In genomic region chr11:69325628-69326407, GRCm38 (mm10) we compare ENCODE assay signal across 7 mouse cellular contexts. TPM values are rescaled to one million over a fixed set of nuclear protein-coding genes. Genes with fewer than 3 reads are reported as not detected.
DNase-seq lines count a peak whose midpoint lies in the region; ATAC-seq and TF ChIP-seq lines count a peak whose summit lies in the region.

TSS of gene Kcnab3 (plus strand) at chr11:69326258.

- peak within 1 kb of the TSS; percentile 33 for H3K4me3 ChIP-seq in limb, embryonic 11.5 days (ENCODE audit: low read depth, low read length)
- peak within 1 kb of the TSS; percentile 55 for H3K4me3 ChIP-seq in midbrain, embryonic 13.5 days (replicated peaks)
- peak within 1 kb of the TSS; percentile 60 for H3K4me3 ChIP-seq in small intestine, adult 2 months (ENCODE audit: low read depth, low read length)

- peak within 1 kb of the TSS; percentile 5; the same call in 1 of the 2 replicates for H3K9ac ChIP-seq in limb, embryonic 11.5 days (ENCODE audit: low read length)
- H3K9ac ChIP-seq in midbrain, embryonic 13.5 days (replicated peaks): peak within 1 kb of the TSS; percentile 75

- H3K4me1 ChIP-seq in limb, embryonic 11.5 days (ENCODE audit: control insufficient read depth, insufficient read depth, low read length): peaks cover 19% of the 10 kb centered on the region
- peaks cover 54% of the 10 kb centered on the region for H3K4me1 ChIP-seq in midbrain, embryonic 13.5 days (replicated peaks)
- peaks cover 10% of the 10 kb centered on the region for H3K4me1 ChIP-seq in small intestine, adult 2 months (ENCODE audit: control insufficient read depth, insufficient read depth, insufficient read length, low read length)

- H3K36me3 ChIP-seq in limb, embryonic 11.5 days (ENCODE audit: control insufficient read depth, insufficient read depth, low read length): no peaks in the 10 kb centered on the region
- no peaks in the 10 kb centered on the region for H3K36me3 ChIP-seq in midbrain, embryonic 13.5 days
- H3K36me3 ChIP-seq in small intestine, adult 2 months (ENCODE audit: control insufficient read depth, insufficient read depth, low read length): no peaks in the 10 kb centered on the region

- ATAC-seq in limb, embryonic 11.5 days (ENCODE audit: insufficient number of reproducible peaks, low FRiP score, low TSS enrichment, low read depth): no peak
- ATAC-seq in midbrain, embryonic 13.5 days: peak; percentile 27

- H3K4me2 ChIP-seq in limb, embryonic 11.5 days (ENCODE audit: low read depth, severe bottlenecking): peak within 1 kb of the TSS; percentile 72
- peak within 1 kb of the TSS; percentile 93 for H3K4me2 ChIP-seq in midbrain, embryonic 13.5 days (replicated peaks)

- H3K9me3 ChIP-seq in limb, embryonic 11.5 days (ENCODE audit: control insufficient read depth, low read length): no peaks in the 10 kb centered on the region
- no peaks in the 10 kb centered on the region for H3K9me3 ChIP-seq in midbrain, embryonic 13.5 days

- TF ChIP-seq POLR2A in small intestine, adult 2 months (IDR thresholded peaks at IDR 0.05; ENCODE audit: low read depth, low read length): no peak

- no peak within 1 kb of the TSS for H3K27ac ChIP-seq in limb, embryonic 11.5 days (replicated peaks; ENCODE audit: low read depth, low read length)
- H3K27ac ChIP-seq in midbrain, embryonic 13.5 days: peak within 1 kb of the TSS; percentile 20; the same call in 1 of the 2 replicates
- H3K27ac ChIP-seq in small intestine, adult 2 months (ENCODE audit: insufficient read depth, low read depth, low read length): peak within 1 kb of the TSS; percentile 34

- TF ChIP-seq CTCF in small intestine, adult 2 months (IDR thresholded peaks at IDR 0.05; ENCODE audit: extremely low read depth, insufficient read length, insufficient replicate concordance, low read depth, low read length): no peak

- peaks cover 15% of the 10 kb centered on the region for H3K27me3 ChIP-seq in limb, embryonic 11.5 days (ENCODE audit: control insufficient read depth, insufficient read depth, low read length)
- H3K27me3 ChIP-seq in midbrain, embryonic 13.5 days: peaks cover 33% of the 10 kb centered on the region
- H3K27me3 ChIP-seq in small intestine, adult 2 months (ENCODE audit: control insufficient read depth, insufficient read depth, low read length): peaks cover 9% of the 10 kb centered on the region

- WGBS in limb, embryonic 11.5 days: 11% methylated on average over 26 of the region's 26 CpGs
- WGBS in midbrain, embryonic 13.5 days: 12% methylated on average over 26 of the region's 26 CpGs
- 10% methylated on average over 26 of the region's 26 CpGs for WGBS in small intestine, adult 2 months

- peak; percentile 68 to 74 for DNase-seq in adrenal gland, adult 18-20 months (ENCODE audit: low spot score in 2 of 2)
- DNase-seq in embryo, embryonic 9.5 days (ENCODE audit: extremely low spot score): peak; percentile 74
- DNase-seq in heart, adult 11 months: peak; percentile 99
- DNase-seq in kidney, adult 18-20 months: peak; percentile 88
- peak; percentile 83 for DNase-seq in limb, embryonic 11.5 days (ENCODE audit: low spot score)

RNA-seq across cellular contexts. Expression of gene Kcnab3, which starts in this region (rescaled TPM):
- 1 to 10 TPM; 6.8 to 8.8 TPM for total RNA-seq in adrenal gland, adult 18-20 months (2021)
- polyA plus RNA-seq in limb, embryonic 11.5 days (2014; fragmentation: Nextera tagmentation; extraction: Ambion mirVana): 2.2 TPM in 2 replicates
- 3.9 and 4.9 TPM in 2 replicates for polyA plus RNA-seq in midbrain, embryonic 13.5 days (2015; fragmentation: Nextera tagmentation; extraction: Ambion mirVana)
- 0.43 and 0.65 TPM in 2 replicates for polyA plus RNA-seq in small intestine, adult 2 months (2012; rRNA removed)
